Mouse (Mus musculus) intestine, postnatal 0 days (tissue): ENCODE data around the gene S1pr4. TPM values are rescaled to one million over a fixed set of nuclear protein-coding genes. Genes with fewer than 3 reads are reported as not detected.

ENCODE experiments used
- ATAC-seq: fragments of 200-750 bp; cut with Nextera tagmentation; 2 replicates; pipeline ENCODE4 v1.8.0; 2017; ENCODE audit warnings: mild to moderate bottlenecking, moderate TSS enrichment, moderate library complexity
- H3K27ac ChIP-seq: fragments of 300-500 bp; sonication (generic); 2 replicates; pipeline ENCODE4 v1.5.1; 2014; ENCODE audit warnings: mild to moderate bottlenecking, low read depth, low read length, moderate library complexity
- H3K27me3 ChIP-seq: fragments of 300-500 bp; sonication (generic); replicated peaks from 2 replicates; pipeline ENCODE4 v1.6.1; 2014; ENCODE audit warnings: low read length, mixed read lengths; ENCODE audit not compliant: control insufficient read depth, insufficient read depth
- H3K36me3 ChIP-seq: fragments of 300-500 bp; sonication (generic); 2 replicates; pipeline ENCODE4 v1.6.1; 2014; ENCODE audit warnings: mild to moderate bottlenecking, moderate library complexity; ENCODE audit not compliant: control insufficient read depth, insufficient read depth
- H3K4me1 ChIP-seq: fragments of 300-500 bp; sonication (generic); replicated peaks from 2 replicates; pipeline ENCODE4 v1.6.1; 2014; ENCODE audit warnings: antibody characterized with exemption, low read length, mixed read lengths; ENCODE audit not compliant: control insufficient read depth, insufficient read depth
- H3K4me2 ChIP-seq: fragments of 300-500 bp; sonication (generic); replicated peaks from 2 replicates; pipeline ENCODE4 v1.6.1; 2014; ENCODE audit warnings: low read depth, mild to moderate bottlenecking, moderate library complexity
- H3K4me3 ChIP-seq: fragments of 300-500 bp; sonication (generic); 2 replicates; pipeline ENCODE4 v1.5.1; 2014; ENCODE audit warnings: low read depth, low read length
- H3K9ac ChIP-seq: fragments of 300-500 bp; sonication (generic); 2 replicates; pipeline ENCODE4 v1.6.1; 2014; ENCODE audit warnings: mild to moderate bottlenecking, low read depth, low read length
- H3K9me3 ChIP-seq: fragments of 300-500 bp; sonication (generic); 2 replicates; pipeline ENCODE4 v1.6.1; 2016; ENCODE audit warnings: mixed run types; ENCODE audit not compliant: control insufficient read depth
- CTCF ChIP-seq: sonication (generic); IDR thresholded peaks from 2 replicates; pipeline ENCODE4 v1.5.1; 2016; ENCODE audit warnings: low read depth, mild to moderate bottlenecking, control low read depth, antibody characterized with exemption, moderate library complexity
- WGBS: fragments of 180-500 bp; shearing (Covaris S2); extraction: QIAGEN DNeasy Blood & Tissue Kit; methylation state at CpG from one replicate; pipeline ENCODE4 v1.1.7; 2014; 5-methylcytosine and 5-hydroxymethylcytosine counted together
- polyA plus RNA-seq: library from polyadenylated mRNA; unstranded; fragments of >200 nt; fragmentation: Nextera tagmentation; extraction: Ambion mirVana; gene quantifications from 2 replicates; pipeline ENCODE4 v1.2.1, GENCODE M21; 2015

The S1pr4 gene
- polyA plus RNA-seq = 0.50 and 0.74 TPM in 2 replicates

DNA sequence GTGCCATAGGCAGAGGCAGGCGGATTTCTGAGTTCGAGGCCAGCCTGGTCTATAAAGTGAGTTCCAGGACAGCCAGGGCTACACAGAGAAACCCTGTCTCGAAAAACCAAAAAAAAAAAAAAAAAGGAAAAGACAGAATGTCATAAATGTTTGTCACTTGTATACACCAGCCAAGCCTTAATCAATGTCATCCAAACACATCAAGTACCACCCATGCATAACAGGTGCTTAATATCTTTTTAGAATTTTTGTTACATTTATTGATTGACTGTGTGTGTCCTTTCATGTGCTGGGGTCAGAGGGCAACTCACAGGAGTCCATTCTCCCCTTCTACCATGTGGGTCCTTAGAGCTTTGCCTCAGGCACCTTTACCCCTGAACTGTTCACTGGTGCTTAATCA, at the start of gene S1pr4:
Gene S1pr4 (minus strand): TSS at position 101 of the 400 bp plus-strand sequence.
- ATAC-seq = no peak
- Histone ChIP-seq H3K27me3 (0 out of 2 replicates have a peak, but pooled peaks cover 9% of the 10 kb centered on the region), H3K4me1 (peaks cover 13% of the 10 kb centered on the region), H3K36me3 (no peaks in the 10 kb centered on the region), H3K4me2 (0 out of 2 replicates have a peak within 1 kb of the TSS, but pooled peaks have one; percentile 13), H3K4me3 (no peak within 1 kb of the TSS), H3K9me3 (no peaks in the 10 kb centered on the region), H3K9ac (no peak within 1 kb of the TSS), H3K27ac (no peak within 1 kb of the TSS)
- WGBS = 93% methylated on average over 2 of the region's 3 CpGs
- TF ChIP-seq CTCF = no peak

GRCm38 (mm10) chr10:81548944-81549343, 49.0 kb upstream of the S1pr4 start:
- Histone ChIP-seq H3K4me2 (no peak overlapping the region), H3K4me1 (0 out of 2 replicates have a peak, but pooled peaks cover 5% of the 10 kb centered on the region), H3K36me3 (no peaks in the 10 kb centered on the region), H3K27me3 (no peaks in the 10 kb centered on the region), H3K9ac (no peak overlapping the region), H3K9me3 (no peaks in the 10 kb centered on the region), H3K4me3 (no peak overlapping the region), H3K27ac (peak overlapping the region; percentile 75)
- peak; percentile 2; the same call in 1 of the 2 replicates for ATAC-seq
- TF ChIP-seq CTCF = no peak
- 36% methylated on average over 5 of the region's 5 CpGs for WGBS

- peak overlapping the region; percentile 91 for H3K27ac ChIP-seq
- H3K9me3 ChIP-seq = no peaks in the 10 kb centered on the region
- ATAC-seq = no peak
- H3K4me2 ChIP-seq = 0 out of 2 replicates have a peak overlapping the region, but pooled peaks have one; percentile 13
- WGBS = 61% methylated on average over 13 of the region's 13 CpGs
- H3K4me1 ChIP-seq = peaks cover 5% of the 10 kb centered on the region; the same call in 1 of the 2 replicates
- H3K36me3 ChIP-seq = no peaks in the 10 kb centered on the region
- no peak for TF ChIP-seq CTCF
- no peaks in the 10 kb centered on the region for H3K27me3 ChIP-seq
- no peak overlapping the region for H3K4me3 ChIP-seq
- H3K9ac ChIP-seq = 0 out of 2 replicates have a peak overlapping the region, but pooled peaks have one; percentile 31
These were observed 47.0 kb upstream of the S1pr4 start for GRCm38 (mm10) chr10:81546788-81547571.

- H3K4me2 ChIP-seq = peak overlapping the region; percentile 75
- peak; percentile 71 for ATAC-seq
- no peak for TF ChIP-seq CTCF
- H3K27ac ChIP-seq = peak overlapping the region; percentile 91
- H3K27me3 ChIP-seq = no peaks in the 10 kb centered on the region
- H3K4me1 ChIP-seq = peaks cover 4% of the 10 kb centered on the region; the same call in 1 of the 2 replicates
- H3K9ac ChIP-seq = no peak overlapping the region
- 31% methylated on average over 5 of the region's 5 CpGs for WGBS
- H3K36me3 ChIP-seq = no peaks in the 10 kb centered on the region
- H3K9me3 ChIP-seq = no peaks in the 10 kb centered on the region
- no peak overlapping the region for H3K4me3 ChIP-seq
These were observed 46.4 kb upstream of the S1pr4 start for GRCm38 (mm10) chr10:81546332-81546731.

DNA sequence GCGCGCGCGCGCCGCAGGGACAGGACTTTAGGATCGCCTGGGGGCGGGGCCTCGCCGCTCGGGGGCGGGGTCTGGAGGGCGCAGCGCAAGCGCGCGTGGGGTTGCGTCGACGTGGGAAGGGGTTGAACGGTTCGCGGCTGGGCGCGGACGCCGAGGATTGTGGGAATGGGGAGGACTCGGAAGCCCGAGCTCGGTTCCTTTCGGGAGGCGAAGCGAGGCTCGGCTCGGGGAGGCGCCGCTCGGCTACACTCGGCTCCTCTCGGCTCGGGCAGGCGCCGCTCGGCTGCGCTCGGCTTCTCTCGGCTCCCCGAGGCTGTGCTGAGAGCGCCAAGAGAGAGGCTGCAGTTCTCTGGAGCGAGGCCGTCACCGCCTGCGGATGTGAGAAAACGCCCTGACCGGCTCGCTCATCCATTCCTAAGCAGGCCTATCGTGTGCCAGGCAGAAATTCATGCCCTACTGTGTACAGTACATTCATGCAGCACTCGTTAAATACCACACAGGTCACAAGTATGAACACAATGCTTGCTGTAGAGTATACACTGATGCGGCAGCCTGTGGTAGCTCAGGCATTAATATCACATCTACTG, 45.3 kb upstream of the S1pr4 start, which contains the start of gene Gna11:
Gene Gna11 (minus strand): TSS at position 30 of the 587 bp plus-strand sequence.
- ATAC-seq = peak; percentile 84
- TF ChIP-seq CTCF = no peak

More for the DNA sequence above, 45.3 kb upstream of the S1pr4 start, which contains the start of gene Gna11:
- Histone ChIP-seq H3K9me3 (no peaks in the 10 kb centered on the region), H3K9ac (peak within 1 kb of the TSS; percentile 86), H3K27ac (peak within 1 kb of the TSS; percentile 91), H3K4me1 (peaks cover 3% of the 10 kb centered on the region), H3K4me2 (peak within 1 kb of the TSS; percentile 75), H3K36me3 (no peaks in the 10 kb centered on the region), H3K4me3 (peak within 1 kb of the TSS; percentile 80), H3K27me3 (no peaks in the 10 kb centered on the region)
- WGBS = under 1% methylated on average over 42 of the region's 59 CpGs
